Mouse (Mus musculus) adrenal gland, adult 8-10 months (tissue): ENCODE data around the gene Trank1. TPM values are rescaled to one million over a fixed set of nuclear protein-coding genes. Genes with fewer than 3 reads are reported as not detected.

Source experiments
- DNase-seq: peaks from one replicate; pipeline ENCODE4 v3.0.0; 2022
- total RNA-seq, 4 experiments: library from RNA; stranded (reverse); gene quantifications; 2 replicates each; pipeline ENCODE4 v1.2.4; 2022

Trank1 gene
- total RNA-seq, 4 experiments from 2014 or later = 44.9 to 312 (median 173) TPM

- DNase-seq = no peak
These were observed 71.5 kb downstream of the Trank1 start for GRCm38 (mm10) chr9:111383046-111383445.

DNA sequence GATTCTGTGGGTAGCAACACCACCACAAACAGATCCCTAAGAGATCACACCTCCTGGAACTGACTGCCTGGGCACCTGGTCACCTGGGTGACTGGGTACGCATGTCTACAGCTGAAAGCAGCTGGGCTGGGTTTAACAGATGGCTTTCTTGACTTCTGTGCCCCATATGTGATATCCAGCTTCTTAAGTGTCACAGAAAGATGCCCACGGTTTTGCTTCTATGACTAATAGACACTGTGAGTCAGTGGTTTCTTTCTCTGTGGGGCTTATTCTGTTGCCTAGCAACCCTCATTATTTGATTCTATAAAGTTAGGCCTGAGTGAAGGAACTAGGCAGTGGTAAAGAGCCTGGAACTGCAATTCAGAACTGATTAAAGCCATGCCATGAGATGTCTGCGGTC is 72.2 kb downstream of the Trank1 start:
- no peak for DNase-seq

- DNase-seq = no peak
These were observed 74.3 kb downstream of the Trank1 start for GRCm38 (mm10) chr9:111385526-111386491.

DNA sequence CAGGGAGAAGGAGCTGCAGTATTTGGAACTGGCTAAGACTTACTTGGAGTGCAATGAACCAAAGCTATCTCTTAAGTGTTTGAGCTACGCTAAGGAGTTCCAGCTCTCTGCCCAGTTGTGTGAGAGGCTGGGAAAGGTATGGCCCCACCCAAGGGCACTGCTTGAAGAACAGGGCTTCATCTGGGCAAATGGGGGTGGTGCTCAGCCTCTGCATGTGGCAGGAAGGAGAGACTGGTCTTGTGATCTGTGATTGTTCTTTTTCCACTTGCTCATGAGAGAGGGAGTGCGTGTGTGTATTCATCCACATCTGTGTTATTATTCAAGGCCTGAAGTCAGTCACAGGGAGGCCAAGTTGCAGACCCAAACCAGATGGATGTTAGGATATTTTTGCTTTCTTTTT is 75.0 kb downstream of the Trank1 start:
- DNase-seq = no peak

- no peak for DNase-seq
These were observed 76.0 kb downstream of the Trank1 start for GRCm38 (mm10) chr9:111387576-111387975.

DNA sequence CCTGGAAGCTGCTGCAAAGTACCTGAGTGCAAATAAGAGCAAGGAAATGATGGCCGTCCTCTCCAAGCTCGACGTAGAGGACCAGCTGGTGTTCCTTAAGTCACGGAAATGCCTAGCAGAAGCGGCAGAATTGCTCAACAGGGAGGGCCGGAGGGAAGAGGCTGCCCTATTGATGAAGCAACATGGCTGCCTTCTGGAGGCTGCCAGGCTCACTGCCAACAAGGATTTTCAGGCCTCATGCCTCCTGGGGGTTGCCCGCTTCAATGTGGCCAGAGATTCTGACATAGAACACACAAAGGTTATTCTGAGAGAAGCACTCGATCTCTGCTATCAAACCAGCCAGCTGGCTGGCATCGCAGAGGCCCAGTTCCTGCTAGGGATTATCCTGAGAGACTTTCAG is 78.5 kb downstream of the Trank1 start:
- DNase-seq = peak; percentile 14

GRCm38 (mm10) chr9:111391036-111391435 is 79.5 kb downstream of the Trank1 start:
- DNase-seq = no peak

- DNase-seq = no peak
These were observed 80.4 kb downstream of the Trank1 start for GRCm38 (mm10) chr9:111391926-111392442.

DNA sequence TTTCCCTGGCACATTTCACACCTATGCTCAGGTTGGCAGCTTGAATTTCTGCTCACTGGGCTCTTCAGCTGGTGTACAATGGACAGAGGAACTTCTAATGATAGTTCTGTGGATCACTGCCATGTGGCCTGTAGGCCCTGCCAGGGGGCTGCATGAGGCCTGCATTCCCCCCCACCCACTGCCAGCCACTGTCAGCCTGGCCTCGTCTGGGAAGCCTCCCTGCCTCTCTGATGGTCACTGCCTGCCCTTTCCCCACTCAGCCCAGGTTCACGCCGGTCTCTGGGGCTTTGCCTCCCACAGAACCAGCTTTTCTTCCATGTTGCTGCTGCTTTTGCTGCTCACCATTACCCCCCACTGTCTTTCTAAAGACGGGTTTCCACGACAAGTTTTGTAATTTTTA is 83.7 kb downstream of the Trank1 start:
- no peak for DNase-seq

DNA sequence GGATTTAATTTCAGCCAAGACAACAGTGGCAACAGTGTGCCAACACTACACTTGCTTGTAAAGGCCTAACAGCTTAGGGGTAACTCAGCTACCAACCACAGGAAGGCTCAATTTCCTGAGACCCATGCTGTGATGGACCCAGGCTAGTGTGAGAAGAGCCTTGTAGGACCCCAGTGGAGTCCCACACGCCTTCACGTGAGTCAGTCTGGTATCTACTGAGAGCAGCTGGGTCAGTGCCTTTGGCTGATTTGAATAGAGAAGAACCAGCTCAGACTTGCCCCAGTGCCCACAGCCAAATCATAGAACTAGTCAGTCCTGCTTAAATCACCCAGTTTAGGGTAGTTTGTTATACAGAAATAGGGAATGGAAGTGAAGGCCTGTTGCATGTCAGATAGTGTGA is 86.5 kb downstream of the Trank1 start:
- DNase-seq = no peak

GRCm38 (mm10) chr9:111400089-111400488 is 88.5 kb downstream of the Trank1 start:
- DNase-seq = no peak

DNA sequence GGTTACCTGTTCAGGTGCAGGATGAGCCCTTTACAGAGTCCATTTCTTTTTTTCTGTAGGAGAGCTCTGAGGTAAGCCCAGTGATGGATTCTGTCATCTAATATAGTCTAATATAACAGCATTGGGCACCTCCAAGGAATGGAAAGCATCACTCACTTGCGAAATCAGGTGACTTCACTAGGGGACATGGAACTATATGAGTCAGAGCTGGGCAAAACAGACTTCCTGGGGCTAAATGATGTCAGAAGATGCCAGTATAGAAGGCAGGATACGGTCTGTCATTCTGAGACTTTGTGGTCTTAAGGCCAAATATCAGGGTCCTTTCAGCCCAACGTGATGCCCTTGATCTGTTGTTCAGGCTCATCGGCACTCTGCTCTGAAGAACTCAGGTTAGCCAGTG is 91.6 kb downstream of the Trank1 start:
- DNase-seq = no peak

GRCm38 (mm10) chr9:111404346-111405079 is 93.0 kb downstream of the Trank1 start:
- DNase-seq = no peak

DNA sequence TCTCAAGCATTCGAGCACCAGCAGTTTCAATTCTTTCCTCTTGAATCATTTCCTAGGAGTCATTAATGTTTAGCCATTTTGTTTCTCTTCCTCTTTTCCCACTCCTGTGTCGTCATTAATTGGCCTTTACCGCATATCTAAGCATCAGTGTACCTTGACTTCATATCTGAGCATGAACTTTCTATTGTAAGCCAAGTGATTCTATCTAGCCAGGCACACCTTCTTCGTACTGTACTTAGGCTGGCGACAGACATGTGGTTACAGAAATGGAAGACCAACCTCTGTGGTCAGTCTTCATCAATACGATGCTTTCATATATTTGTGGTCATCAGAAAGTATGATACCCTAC is 93.5 kb downstream of the Trank1 start:
- no peak for DNase-seq

- DNase-seq = no peak
These were observed 96.5 kb downstream of the Trank1 start for GRCm38 (mm10) chr9:111408012-111408411.

- DNase-seq = no peak
These were observed 96.9 kb downstream of the Trank1 start for GRCm38 (mm10) chr9:111408427-111408826.

DNA sequence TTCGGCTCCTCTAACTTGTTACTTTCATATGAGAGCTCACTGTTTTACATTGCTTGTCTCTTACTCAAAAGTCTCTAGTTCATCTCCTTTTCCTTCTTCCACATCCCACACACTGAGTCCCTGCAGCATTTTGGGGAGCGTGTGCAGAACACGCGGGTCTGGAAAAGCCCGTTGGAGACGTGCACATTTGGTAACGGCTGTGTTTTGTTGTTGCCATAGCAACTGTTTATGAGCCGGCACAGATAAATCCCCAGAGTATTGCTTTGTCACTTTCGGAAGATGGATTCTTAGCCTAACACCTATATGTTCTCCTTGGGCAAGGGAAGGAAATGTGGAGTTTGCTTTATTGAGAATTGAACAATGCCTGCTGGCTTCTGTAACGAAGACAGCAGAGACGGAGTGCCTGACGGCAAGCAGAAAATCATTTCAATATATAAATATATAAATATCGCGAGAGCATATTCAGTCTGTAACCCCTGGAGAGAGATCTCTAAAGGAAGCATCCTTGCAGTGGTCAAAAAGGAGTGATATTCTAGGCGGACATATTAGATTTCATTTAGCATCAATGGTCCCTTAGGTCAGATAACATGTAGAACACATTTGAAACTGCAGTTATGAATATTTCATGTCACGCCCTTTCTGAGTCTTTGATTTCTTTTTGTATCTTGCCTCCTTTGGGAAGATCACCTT is 101.1 kb downstream of the Trank1 start:
- DNase-seq = no peak

DNA sequence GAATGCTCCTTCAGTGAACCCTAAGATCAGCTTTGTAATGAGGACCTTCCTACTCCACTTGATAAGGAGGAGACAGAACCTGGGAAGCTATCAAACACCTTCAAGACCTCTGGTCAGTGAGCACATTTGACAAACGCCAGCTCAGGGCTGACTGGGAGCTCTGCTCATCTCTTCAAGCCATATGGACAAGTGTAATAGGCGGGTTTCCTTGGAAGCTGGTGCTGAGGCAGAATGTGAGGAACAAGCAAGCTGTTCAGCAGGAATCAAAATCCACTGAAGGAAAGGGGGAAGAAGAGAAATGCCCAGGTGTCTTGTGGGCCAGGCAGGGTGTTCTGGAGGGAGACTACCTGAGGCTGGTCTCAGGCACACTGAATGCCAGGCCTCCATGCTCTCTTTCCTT is 110.3 kb downstream of the Trank1 start:
- DNase-seq = no peak

- DNase-seq = no peak
These were observed 111.0 kb downstream of the Trank1 start for GRCm38 (mm10) chr9:111422567-111422966.

DNA sequence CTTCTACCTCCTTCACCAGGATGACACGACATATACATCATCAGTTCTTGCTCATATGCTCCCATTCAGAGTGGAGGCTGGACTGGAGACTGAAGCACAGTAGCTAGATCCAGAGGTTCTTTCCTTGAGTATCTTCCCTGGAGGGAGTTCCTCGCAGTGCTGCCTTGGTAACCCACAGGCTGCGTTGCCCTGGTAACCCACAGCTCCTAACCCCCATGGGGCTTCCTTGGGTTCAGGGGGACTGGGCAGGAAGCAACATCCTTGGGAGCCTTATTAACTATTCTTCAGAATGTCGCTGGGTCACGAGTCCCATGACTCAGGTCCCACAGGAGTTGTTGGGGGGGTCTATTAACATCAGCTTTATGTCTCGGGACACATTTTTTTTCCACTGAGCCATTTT is 113.6 kb downstream of the Trank1 start:
- DNase-seq = no peak

DNA sequence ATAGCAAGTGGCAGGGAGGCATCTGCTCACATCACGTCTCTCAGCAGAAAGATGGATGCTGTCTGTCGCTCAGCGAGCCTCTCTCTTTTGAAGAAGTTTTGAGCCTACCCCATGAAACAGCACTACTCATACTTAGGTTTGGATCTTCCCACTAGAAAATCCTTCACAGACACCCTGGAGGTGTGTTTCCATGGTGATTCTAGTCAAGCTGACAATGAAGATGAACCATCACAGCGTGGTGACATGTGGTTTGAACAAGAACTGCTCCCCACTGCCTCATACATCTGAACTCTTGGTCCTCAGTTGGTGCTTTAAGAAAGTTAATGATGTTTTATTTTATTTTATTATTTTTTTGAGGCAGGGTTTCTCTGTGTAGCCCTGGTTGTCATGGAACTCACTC is 114.4 kb downstream of the Trank1 start:
- DNase-seq = no peak

DNA sequence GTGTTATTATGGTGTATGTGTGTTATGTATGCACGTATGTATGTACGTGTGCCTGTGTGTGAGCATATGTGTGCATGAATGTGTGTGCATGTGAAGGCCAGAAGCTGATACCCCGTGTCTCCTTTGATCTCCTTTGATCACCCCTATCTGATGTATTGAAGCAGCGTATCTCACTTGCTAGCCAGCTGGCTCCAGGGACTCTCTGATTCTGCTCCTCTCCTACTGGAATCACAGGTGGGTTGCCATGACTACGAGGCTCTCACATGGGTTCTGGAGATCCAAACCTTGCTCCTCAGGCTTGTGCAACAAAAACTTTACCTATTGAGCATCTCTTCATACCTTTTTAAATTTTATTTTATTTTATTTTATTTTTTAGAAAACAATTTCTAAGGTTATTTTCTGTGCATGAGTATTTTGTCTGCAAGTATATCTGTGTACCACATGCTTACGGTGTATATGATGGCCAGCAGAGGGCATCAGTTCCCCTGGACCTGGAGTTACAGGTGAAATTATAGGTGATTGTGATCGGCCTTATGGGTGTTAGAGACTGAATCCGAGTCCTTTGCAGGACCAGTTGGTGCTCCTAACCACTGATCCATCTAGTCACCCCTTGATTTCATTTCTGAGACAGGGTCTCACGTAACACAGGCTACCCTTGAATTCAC is 116.5 kb downstream of the Trank1 start:
- no peak for DNase-seq
